Mouse (Mus musculus): ENCODE results near the gene Gucy2f. TPM values are rescaled to one million over a fixed set of nuclear protein-coding genes. Genes with fewer than 3 reads are reported as not detected.
A peak's percentile ranks its signal among the peaks of the same experiment; 100 is the strongest.

Gene Gucy2f
- polyA plus RNA-seq, 2 experiments, result not detected

- 63% methylated on average over 6 of the region's 6 CpGs for WGBS (ENCODE audit: insufficient replicate concordance)
- no peak overlapping the region for H3K4me3 ChIP-seq (ENCODE audit: insufficient read depth in 1 of 2, low read depth in 2 of 2, low read length in 2 of 2)
- H3K4me1 ChIP-seq (replicated peaks; ENCODE audit: control insufficient read depth in 2 of 2, insufficient read depth in 2 of 2, low read length in 1 of 2), result no peaks in the 10 kb centered on the region
- DNase-seq (ENCODE audit: low read depth in 3 of 3, low spot score in 3 of 3), result no peak
- H3K4me2 ChIP-seq (ENCODE audit: low read depth), result no peak overlapping the region
- ATAC-seq (ENCODE audit: insufficient read depth), result no peak
- TF ChIP-seq CTCF (IDR thresholded peaks at IDR 0.05; ENCODE audit: low read depth) (no peak), EP300 (IDR thresholded peaks at IDR 0.05; ENCODE audit: low read depth) (no peak)
- no peak overlapping the region for H3K27ac ChIP-seq
- H3K9ac ChIP-seq (replicated peaks), result no peak overlapping the region
- no peaks in the 10 kb centered on the region for H3K36me3 ChIP-seq (replicated peaks; ENCODE audit: control insufficient read depth, insufficient read depth, low read depth)
- H3K9me3 ChIP-seq (ENCODE audit: control insufficient read depth, low read length), result no peaks in the 10 kb centered on the region
- H3K27me3 ChIP-seq (ENCODE audit: control insufficient read depth, insufficient read depth, low read length), result no peaks in the 10 kb centered on the region
These were observed 2.3 kb downstream of the Gucy2f start for GRCm38 (mm10) chrX:142194420-142194819.

GRCm38 (mm10) chrX:142190355-142190754 lies 6.4 kb downstream of the Gucy2f start:
- ATAC-seq (ENCODE audit: insufficient read depth), result no peak
- no peaks in the 10 kb centered on the region for H3K36me3 ChIP-seq (replicated peaks; ENCODE audit: control insufficient read depth, insufficient read depth, low read depth)

GRCm38 (mm10) chrX:142189023-142189703 lies 7.6 kb downstream of the Gucy2f start:
- Histone ChIP-seq H3K27me3 (ENCODE audit: control insufficient read depth, insufficient read depth, low read length) (no peaks in the 10 kb centered on the region), H3K27ac (no peak overlapping the region), H3K9me3 (ENCODE audit: control insufficient read depth, low read length) (no peaks in the 10 kb centered on the region), H3K36me3 (replicated peaks; ENCODE audit: control insufficient read depth, insufficient read depth, low read depth) (no peaks in the 10 kb centered on the region), H3K4me1 (replicated peaks; ENCODE audit: control insufficient read depth in 2 of 2, insufficient read depth in 2 of 2, low read length in 1 of 2) (no peaks in the 10 kb centered on the region), H3K4me2 (ENCODE audit: low read depth) (no peak overlapping the region), H3K4me3 (ENCODE audit: insufficient read depth in 1 of 2, low read depth in 2 of 2, low read length in 2 of 2) (no peak overlapping the region), H3K9ac (replicated peaks) (no peak overlapping the region)
- no peak for ATAC-seq (ENCODE audit: insufficient read depth)
- DNase-seq (ENCODE audit: low read depth in 3 of 3, low spot score in 3 of 3), result no peak
- TF ChIP-seq CTCF (IDR thresholded peaks at IDR 0.05; ENCODE audit: low read depth) (peak; percentile 47; the same call in 1 of the 2 replicates), EP300 (IDR thresholded peaks at IDR 0.05; ENCODE audit: low read depth) (no peak)
- 39% methylated on average over 22 of the region's 22 CpGs for WGBS (ENCODE audit: insufficient replicate concordance)

More at GRCm38 (mm10) chrX:142190355-142190754, 6.4 kb downstream of the Gucy2f start:
- H3K27me3 ChIP-seq (ENCODE audit: control insufficient read depth, insufficient read depth, low read length), result no peaks in the 10 kb centered on the region
- H3K4me2 ChIP-seq (ENCODE audit: low read depth), result no peak overlapping the region
- no peaks in the 10 kb centered on the region for H3K4me1 ChIP-seq (replicated peaks; ENCODE audit: control insufficient read depth in 2 of 2, insufficient read depth in 2 of 2, low read length in 1 of 2)
- H3K27ac ChIP-seq, result no peak overlapping the region
- 4% methylated on average over 2 of the region's 2 CpGs for WGBS (ENCODE audit: insufficient replicate concordance)
- H3K9ac ChIP-seq (replicated peaks), result no peak overlapping the region
- no peak for TF ChIP-seq EP300 (IDR thresholded peaks at IDR 0.05; ENCODE audit: low read depth)
- TF ChIP-seq CTCF (IDR thresholded peaks at IDR 0.05; ENCODE audit: low read depth), result no peak
- DNase-seq (ENCODE audit: low read depth in 3 of 3, low spot score in 3 of 3), result no peak
- no peak overlapping the region for H3K4me3 ChIP-seq (ENCODE audit: insufficient read depth in 1 of 2, low read depth in 2 of 2, low read length in 2 of 2)
- H3K9me3 ChIP-seq (ENCODE audit: control insufficient read depth, low read length), result no peaks in the 10 kb centered on the region

GRCm38 (mm10) chrX:142182026-142182425 lies 14.7 kb downstream of the Gucy2f start:
- Histone ChIP-seq H3K4me3 (ENCODE audit: insufficient read depth in 1 of 2, low read depth in 2 of 2, low read length in 2 of 2) (no peak overlapping the region), H3K9ac (replicated peaks) (no peak overlapping the region), H3K4me1 (replicated peaks; ENCODE audit: control insufficient read depth in 2 of 2, insufficient read depth in 2 of 2, low read length in 1 of 2) (no peaks in the 10 kb centered on the region), H3K27me3 (ENCODE audit: control insufficient read depth, insufficient read depth, low read length) (no peaks in the 10 kb centered on the region), H3K4me2 (ENCODE audit: low read depth) (no peak overlapping the region), H3K9me3 (ENCODE audit: control insufficient read depth, low read length) (no peaks in the 10 kb centered on the region), H3K36me3 (replicated peaks; ENCODE audit: control insufficient read depth, insufficient read depth, low read depth) (no peaks in the 10 kb centered on the region), H3K27ac (no peak overlapping the region)
- ATAC-seq (ENCODE audit: insufficient read depth) (no peak), DNase-seq (ENCODE audit: low read depth in 3 of 3, low spot score in 3 of 3) (no peak)
- TF ChIP-seq CTCF (IDR thresholded peaks at IDR 0.05; ENCODE audit: low read depth), result no peak
- no peak for TF ChIP-seq EP300 (IDR thresholded peaks at IDR 0.05; ENCODE audit: low read depth)
- WGBS (ENCODE audit: insufficient replicate concordance), result 66% methylated on average over 2 of the region's 2 CpGs

- Histone ChIP-seq H3K9ac (replicated peaks) (no peak overlapping the region), H3K4me2 (ENCODE audit: low read depth) (no peak overlapping the region), H3K27me3 (ENCODE audit: control insufficient read depth, insufficient read depth, low read length) (no peaks in the 10 kb centered on the region), H3K4me1 (replicated peaks; ENCODE audit: control insufficient read depth in 2 of 2, insufficient read depth in 2 of 2, low read length in 1 of 2) (no peaks in the 10 kb centered on the region), H3K36me3 (replicated peaks; ENCODE audit: control insufficient read depth, insufficient read depth, low read depth) (no peaks in the 10 kb centered on the region), H3K4me3 (ENCODE audit: insufficient read depth in 1 of 2, low read depth in 2 of 2, low read length in 2 of 2) (no peak overlapping the region), H3K9me3 (ENCODE audit: control insufficient read depth, low read length) (no peaks in the 10 kb centered on the region), H3K27ac (no peak overlapping the region)
- TF ChIP-seq CTCF (IDR thresholded peaks at IDR 0.05; ENCODE audit: low read depth), result no peak
- no peak for TF ChIP-seq EP300 (IDR thresholded peaks at IDR 0.05; ENCODE audit: low read depth)
- ATAC-seq (ENCODE audit: insufficient read depth) (no peak), DNase-seq (ENCODE audit: low read depth in 3 of 3, low spot score in 3 of 3) (no peak)
These were observed 19.8 kb downstream of the Gucy2f start for GRCm38 (mm10) chrX:142176981-142177380.
